Mouse (Mus musculus): ENCODE measurements around the gene Mtfr1l. TPM values are rescaled to one million over a fixed set of nuclear protein-coding genes. Genes with fewer than 3 reads are reported as not detected.
A peak's percentile ranks its signal among the peaks of the same experiment; 100 is the strongest.

Gene Mtfr1l
- total RNA-seq (2021) = 100 to 1,000 TPM; 123 to 132 TPM
- long read RNA-seq, experiment 1, transcript Mtfr1l-202 (7 exons, 1,969 nt) = major isoform, 61 of 172 reads
- long read RNA-seq, experiment 1, transcript Mtfr1l-201 (7 exons, 2,025 nt) = minor isoform, 45 of 172 reads
- long read RNA-seq, experiment 1, partial matches to known transcripts = 38 of 172 reads
- long read RNA-seq, experiment 1, other reads (novel, unspliced or antisense) = 28 of 172 reads
- long read RNA-seq, experiment 2, transcript Mtfr1l-201 (7 exons, 2,025 nt) = minor isoform, 110 of 437 reads
- long read RNA-seq, experiment 2, transcript Mtfr1l-202 (7 exons, 1,969 nt) = major isoform, 144 of 437 reads
- long read RNA-seq, experiment 2, partial matches to known transcripts = 108 of 437 reads
- long read RNA-seq, experiment 2, other reads (novel, unspliced or antisense) = 75 of 437 reads

DNA sequence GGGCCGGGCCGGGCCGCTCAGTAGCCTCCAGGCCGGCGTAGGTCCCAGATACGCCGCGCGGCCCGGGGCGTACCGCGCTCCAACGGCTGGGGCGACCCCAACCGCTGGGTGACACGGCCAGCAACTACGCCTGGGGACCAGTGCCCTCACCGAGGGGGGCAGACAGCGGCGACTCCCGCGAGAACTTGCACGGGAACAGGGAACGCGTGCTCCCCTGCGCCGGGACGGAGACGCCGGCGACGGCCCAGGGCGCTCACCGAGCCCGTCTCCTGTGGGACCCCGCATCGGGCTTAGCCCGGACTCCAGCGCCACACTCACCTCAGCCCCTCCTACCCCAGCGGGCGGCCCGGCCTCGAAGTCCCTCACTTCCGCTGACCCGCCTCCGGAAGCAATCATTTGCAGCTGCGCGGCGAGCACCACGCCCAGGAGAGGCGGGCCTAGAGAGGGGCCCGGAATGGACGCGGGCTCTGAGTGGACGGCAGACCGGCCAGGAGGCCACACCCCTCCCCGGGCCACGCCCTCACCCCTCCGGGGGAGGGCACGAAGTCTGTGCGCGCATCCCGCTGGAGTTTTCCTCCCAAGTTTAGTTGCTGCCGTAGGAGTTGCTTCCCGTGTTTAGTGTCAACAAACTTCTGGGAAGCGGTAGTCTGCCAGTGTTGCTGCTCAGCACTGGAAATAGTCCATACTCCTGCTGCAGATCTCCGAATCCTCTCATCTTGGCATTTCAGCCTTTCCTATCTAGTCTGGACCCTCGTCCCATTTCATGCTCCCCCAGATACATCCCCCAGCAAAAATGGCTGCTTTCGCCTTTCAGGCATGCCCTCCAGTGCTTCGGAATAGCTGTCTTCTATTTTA, at the start of gene Mtfr1l:
TSS of gene Mtfr1l (minus strand) at position 456 of the 855 bp plus-strand sequence.
- DNase-seq (ENCODE audit: low spot score in 2 of 2) = peak; percentile 95 to 97

GRCm38 (mm10) chr4:134583513-134583912, 48.3 kb upstream of the Mtfr1l start:
- peak; percentile 39 to 59 for DNase-seq (ENCODE audit: low spot score in 2 of 2)

DNA sequence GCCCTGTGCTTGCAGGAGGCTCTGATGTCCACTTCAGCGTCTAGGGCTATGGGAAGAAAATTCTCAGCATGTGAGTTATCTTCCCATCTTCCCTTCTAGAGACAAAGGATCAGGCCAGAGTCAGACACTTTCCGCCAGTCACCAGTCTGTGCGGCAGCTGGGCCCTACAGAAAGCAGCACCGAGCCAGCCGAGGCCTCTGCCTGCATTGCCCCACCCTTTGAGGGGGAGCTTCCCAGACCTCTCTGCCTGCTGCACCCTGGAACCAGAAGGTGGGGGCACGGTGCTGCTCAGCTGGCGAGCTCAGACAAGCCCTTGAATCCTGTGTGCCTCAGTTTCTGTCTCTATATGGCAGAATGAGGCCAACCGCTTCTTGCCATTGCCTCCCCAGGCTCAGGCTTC, 46.2 kb upstream of the Mtfr1l start:
- no peak for DNase-seq (ENCODE audit: low spot score in 2 of 2)

DNA sequence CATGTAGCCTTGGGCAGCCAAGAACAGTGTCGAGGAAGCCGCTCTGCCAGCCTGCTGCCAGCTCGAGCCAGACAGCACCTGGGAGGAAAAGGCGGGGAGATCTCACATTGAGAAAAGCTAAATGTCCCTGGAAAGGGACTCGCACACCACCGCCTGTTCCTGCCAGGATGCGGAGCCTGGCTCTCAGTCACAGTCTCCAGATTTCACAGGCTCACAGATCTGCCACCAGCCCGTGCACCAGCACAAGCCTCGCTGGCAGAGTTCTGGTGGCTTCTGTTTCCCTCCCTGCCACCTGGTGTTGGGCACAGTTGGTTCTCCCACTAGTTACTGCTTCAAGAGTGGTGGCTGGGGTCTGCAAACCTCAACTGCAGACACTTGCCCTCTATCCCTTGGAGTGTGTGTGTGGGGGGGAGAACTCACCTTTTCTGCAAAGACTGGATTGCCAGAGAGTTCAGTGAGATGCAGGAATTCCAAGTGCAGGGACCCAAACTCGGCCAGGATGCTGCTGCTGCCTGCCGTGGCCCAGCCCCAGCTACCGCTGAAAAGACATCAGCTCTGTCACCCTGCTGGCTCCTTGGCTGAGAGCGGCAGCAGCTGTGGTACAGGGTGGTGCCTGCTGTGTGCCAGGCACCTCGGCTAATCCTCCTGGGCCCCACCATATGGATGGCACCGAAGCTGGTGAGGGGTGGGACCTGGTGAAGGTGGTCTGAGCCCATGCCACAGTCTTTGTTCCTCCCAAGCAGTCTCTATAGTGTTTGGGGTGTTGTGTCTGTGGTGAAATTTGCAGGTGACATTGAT, 45.4 kb upstream of the Mtfr1l start:
- no peak for DNase-seq (ENCODE audit: low spot score in 2 of 2)

- no peak for DNase-seq (ENCODE audit: low spot score in 2 of 2)
These were observed 44.4 kb upstream of the Mtfr1l start for GRCm38 (mm10) chr4:134579620-134580019.

DNA sequence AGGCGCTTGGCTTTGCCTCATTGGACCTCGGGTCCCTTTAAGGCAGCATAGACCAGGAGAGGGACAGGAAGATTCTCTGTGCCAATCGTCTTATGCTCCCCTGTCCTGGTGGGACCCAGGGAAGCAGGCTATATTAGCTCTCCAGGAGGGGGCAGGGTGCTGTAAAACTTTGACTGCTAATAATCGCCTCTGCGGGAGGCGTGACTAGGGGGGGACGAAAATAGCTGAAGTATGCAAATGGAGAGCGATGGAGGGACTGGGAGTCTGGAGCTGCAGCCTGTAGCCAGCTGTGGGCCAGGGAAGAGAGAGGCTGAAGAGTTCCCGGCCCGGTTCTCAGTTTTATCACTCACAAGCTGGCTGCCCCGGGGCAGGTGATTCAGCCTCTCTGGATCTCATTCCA, 44.0 kb upstream of the Mtfr1l start:
- DNase-seq (ENCODE audit: low spot score in 2 of 2) = no peak

GRCm38 (mm10) chr4:134578407-134578806, 43.2 kb upstream of the Mtfr1l start:
- DNase-seq (ENCODE audit: low spot score in 2 of 2) = no peak

- no peak for DNase-seq (ENCODE audit: low spot score in 2 of 2)
These were observed 42.1 kb upstream of the Mtfr1l start for GRCm38 (mm10) chr4:134577281-134577680.

DNA sequence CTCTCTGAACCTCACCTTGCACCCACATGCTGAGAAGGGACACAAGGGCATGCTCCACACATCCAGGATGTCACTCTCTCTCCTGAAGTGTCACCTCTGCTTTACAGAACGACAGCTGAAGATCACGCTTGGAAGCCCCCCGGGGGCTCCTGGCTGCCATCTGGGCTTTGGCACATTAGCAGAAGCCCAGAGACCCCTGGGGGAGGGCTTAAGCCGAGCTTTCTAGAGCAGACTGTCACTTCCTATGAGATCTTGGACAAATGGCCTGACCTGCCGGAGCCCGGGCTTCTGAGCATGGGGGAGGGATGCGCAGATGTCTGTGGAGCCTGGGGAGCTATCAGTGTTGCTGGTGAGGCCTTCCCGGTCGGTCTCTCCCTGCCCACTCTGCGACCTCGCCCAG, 40.3 kb upstream of the Mtfr1l start:
- no peak for DNase-seq (ENCODE audit: low spot score in 2 of 2)

DNA sequence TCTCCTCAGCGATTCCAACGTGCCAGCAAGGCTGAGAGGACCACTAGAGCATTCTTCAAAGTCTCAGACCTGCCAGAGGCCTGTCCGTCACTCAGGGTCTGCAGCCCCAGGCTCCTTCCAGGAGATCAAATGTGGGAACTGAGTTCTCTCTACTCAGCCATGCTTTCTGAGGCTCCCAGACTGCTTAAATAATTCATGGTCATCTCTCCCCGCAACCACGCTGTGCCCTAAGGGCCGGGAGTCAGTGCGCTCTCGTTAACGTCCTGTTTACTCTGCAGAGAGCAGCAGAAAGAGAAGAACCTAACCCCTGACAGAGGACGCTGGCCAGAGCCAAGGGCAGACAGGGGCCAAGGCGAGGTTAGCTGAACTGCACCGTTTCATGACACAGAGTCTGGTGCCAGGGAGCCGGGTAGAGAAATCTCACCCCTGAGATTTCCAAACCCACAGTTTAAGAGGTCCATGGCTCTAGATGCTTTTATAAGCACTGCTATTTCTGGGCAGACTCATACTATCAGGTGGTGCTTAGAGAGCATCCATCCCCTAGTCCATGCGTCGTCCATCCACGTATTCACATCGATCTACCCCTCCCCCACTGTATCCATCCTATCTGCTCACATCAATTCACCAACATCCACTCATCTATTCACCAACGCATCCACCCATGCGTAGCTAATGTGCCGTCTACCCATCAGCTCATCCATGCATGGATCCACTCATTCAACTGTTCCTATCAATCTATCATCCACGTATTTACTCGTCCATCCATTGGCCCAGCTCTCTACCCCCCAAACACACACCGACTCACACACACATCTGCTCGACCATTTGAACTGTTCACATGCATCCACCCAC, 37.5 kb upstream of the Mtfr1l start:
- no peak for DNase-seq (ENCODE audit: low spot score in 2 of 2)

DNA sequence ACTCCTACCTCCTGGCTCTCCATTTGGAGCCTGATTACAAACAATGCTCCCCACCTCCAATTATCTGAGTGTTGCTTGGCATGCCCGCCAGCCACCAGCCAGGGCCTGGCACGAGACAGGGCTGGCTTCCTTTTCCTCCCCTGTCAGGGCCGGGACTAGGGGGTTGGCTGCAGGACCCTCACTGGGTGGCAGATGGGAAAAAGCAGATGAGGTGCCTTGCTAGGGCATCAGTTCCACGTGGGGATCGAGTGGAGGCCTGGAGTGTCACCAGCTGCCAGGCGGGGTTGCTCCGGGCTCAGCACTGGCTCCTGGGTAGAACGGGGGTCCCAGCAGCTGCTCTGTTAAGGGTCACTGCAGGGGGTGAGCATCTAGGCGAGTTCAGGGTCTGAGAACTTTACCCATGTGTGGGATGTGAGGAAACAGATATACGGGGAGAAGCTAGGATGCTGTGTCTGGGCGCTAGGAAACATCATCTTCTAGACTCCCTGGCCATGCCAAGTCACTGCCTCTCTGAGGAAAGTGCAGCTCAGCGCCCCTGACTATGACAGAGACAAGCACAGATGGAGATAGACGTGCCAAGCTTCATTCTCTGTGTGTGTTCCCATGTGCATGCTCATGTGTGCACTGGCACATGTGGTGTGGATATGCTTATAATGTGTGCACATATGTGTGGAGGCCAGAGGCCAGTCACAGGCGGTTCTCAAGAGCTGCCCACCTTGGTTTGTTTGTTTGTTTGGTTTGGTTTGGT, 35.7 kb upstream of the Mtfr1l start:
- DNase-seq (ENCODE audit: low spot score in 2 of 2) = no peak

DNA sequence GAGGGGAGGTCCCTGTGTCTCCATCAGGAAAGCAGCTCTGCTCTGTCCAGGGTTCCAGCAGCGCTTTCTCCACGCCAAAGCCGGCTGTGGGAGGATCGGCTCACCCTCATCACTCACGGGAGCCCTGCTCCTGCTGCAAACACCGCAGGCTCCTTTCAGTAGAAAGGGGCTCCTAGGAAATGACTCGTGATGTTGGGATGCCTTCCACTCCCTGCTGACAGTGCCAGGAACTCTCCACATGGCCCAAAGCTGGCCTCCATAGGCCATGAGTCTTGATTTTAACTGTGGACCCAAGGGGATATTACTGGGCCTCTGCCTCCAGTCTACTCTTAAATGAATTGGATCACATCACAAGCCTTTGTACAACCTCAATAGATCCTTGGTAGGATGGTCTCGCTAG, 34.6 kb upstream of the Mtfr1l start:
- DNase-seq (ENCODE audit: low spot score in 2 of 2) = no peak

DNA sequence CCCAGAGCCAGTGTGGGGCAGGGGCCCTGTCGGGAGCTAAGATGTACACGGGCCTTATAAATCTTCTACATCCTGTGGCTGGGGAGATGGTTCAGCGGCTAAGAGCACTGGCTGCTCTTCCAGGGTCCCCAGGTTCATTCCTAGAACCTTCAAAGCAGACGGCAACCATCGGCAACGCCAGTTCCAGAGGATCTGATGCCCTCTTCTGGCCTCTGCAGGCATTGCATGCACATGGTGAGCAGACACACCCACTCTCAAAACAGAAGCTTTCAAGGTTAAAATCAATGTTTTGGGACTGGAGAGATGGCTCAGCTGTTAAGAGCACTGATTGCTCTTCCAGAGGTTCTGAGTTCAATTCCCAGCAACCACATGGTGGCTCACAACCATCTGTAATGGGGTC, 34.0 kb upstream of the Mtfr1l start:
- no peak for DNase-seq (ENCODE audit: low spot score in 2 of 2)

DNA sequence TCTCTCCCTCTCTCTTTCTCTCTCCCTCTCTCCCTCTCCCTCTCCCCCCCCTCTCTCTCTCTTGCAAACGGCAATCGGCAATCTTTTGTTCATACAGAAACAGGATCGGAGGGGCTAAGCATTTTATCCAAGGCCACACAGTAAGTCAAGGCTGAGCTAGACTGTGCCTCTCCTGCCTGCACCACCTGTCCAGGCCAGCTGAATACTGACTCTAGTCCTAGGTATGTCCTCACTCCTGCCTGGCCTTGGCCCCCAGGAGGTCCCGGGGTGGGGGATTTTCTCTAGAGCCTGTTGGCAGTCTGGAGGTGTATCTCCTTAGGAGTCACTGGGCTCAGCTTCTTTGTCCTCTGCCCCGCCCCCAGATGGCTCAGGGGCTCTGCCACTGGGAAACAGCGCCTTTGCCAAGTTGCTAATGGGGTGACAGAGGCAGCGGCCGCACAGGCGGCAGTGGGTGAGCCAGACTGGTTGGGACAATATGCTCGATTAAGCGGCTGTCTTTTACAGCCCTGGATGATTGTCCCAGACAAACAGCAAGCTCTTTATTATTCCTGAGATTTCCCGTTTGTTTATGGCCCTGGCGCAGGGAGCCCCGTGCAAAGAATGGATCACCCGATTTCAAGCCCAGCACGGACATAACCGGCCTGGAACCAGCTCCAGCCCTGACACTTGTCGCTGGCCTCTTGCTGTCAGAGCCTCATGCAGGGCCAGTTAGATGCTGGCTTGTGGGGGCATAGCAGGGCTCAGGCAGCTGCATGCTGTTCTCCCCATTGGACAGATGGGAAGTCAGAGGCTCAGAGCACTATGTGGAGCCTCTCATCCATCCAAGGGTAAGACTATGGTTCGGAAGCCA, 32.4 kb upstream of the Mtfr1l start:
- no peak for DNase-seq (ENCODE audit: low spot score in 2 of 2)

- no peak for DNase-seq (ENCODE audit: low spot score in 2 of 2)
These were observed 28.9 kb upstream of the Mtfr1l start for GRCm38 (mm10) chr4:134564093-134564492.

GRCm38 (mm10) chr4:134563624-134564023, 28.4 kb upstream of the Mtfr1l start:
- DNase-seq (ENCODE audit: low spot score in 2 of 2) = no peak

- DNase-seq (ENCODE audit: low spot score in 2 of 2) = no peak
These were observed 26.8 kb upstream of the Mtfr1l start for GRCm38 (mm10) chr4:134562014-134562413.

- no peak for DNase-seq (ENCODE audit: low spot score in 2 of 2)
These were observed 25.5 kb upstream of the Mtfr1l start for GRCm38 (mm10) chr4:134560699-134561098.

- no peak for DNase-seq (ENCODE audit: low spot score in 2 of 2)
These were observed 24.0 kb upstream of the Mtfr1l start for GRCm38 (mm10) chr4:134559154-134559553.

All from adrenal gland, adult 18-20 months (tissue).